Mouse (Mus musculus) lung, postnatal 0 days (tissue): ENCODE data around the gene Ehd4.

Experiments
- CTCF ChIP-seq: IDR thresholded peaks from 2 replicates; pipeline ENCODE4 v1.5.1; 2016; ENCODE audit warnings: antibody characterized with exemption, mild to moderate bottlenecking
- EP300 ChIP-seq: IDR thresholded peaks from 2 replicates; pipeline ENCODE4 v1.6.1; 2016; ENCODE audit warnings: antibody characterized with exemption, mild to moderate bottlenecking, control low read depth

GRCm38 (mm10) chr2:120128611-120129051 lies 25.8 kb downstream of the Ehd4 start:
- TF ChIP-seq CTCF = no peak
- peak; percentile 96 for TF ChIP-seq EP300
